Mouse (Mus musculus) Muller cell, postnatal 12 days (primary cell): Measurements from ENCODE around the gene Pgap1.

Experiments used
- DNase-seq: peaks from one replicate; pipeline ENCODE4 v3.0.0-alpha.2; 2015; ENCODE audit errors: inconsistent ontology term

The Pgap1 gene

GRCm38 (mm10) chr1:54523717-54524116, 33.8 kb downstream of the Pgap1 start:
- DNase-seq = no peak

- no peak for DNase-seq
Observed at GRCm38 (mm10) chr1:54520062-54520577, 37.4 kb downstream of the Pgap1 start.

- no peak for DNase-seq
Observed at GRCm38 (mm10) chr1:54513836-54514235, 43.6 kb downstream of the Pgap1 start.

- DNase-seq = no peak
Observed at GRCm38 (mm10) chr1:54498496-54498895, 59.0 kb downstream of the Pgap1 start.

- DNase-seq = no peak
Observed at GRCm38 (mm10) chr1:54496254-54496653, 61.2 kb downstream of the Pgap1 start.

- DNase-seq = no peak
Observed at GRCm38 (mm10) chr1:54493496-54493895, 64.0 kb downstream of the Pgap1 start.

GRCm38 (mm10) chr1:54492435-54492841, 65.0 kb downstream of the Pgap1 start:
- no peak for DNase-seq

GRCm38 (mm10) chr1:54484744-54485420, 72.6 kb downstream of the Pgap1 start:
- DNase-seq = no peak

- no peak for DNase-seq
Observed at GRCm38 (mm10) chr1:54480491-54480890, 77.0 kb downstream of the Pgap1 start.

GRCm38 (mm10) chr1:54468662-54469061, 88.8 kb downstream of the Pgap1 start:
- no peak for DNase-seq

- DNase-seq = no peak
Observed at GRCm38 (mm10) chr1:54467366-54467765, 90.1 kb downstream of the Pgap1 start.

GRCm38 (mm10) chr1:54452116-54452515, 105.4 kb downstream of the Pgap1 start:
- DNase-seq = no peak

GRCm38 (mm10) chr1:54448833-54449232, 108.7 kb downstream of the Pgap1 start:
- DNase-seq = no peak

- DNase-seq = no peak
Observed at GRCm38 (mm10) chr1:54443641-54444040, 113.8 kb downstream of the Pgap1 start.

- no peak for DNase-seq
Observed at GRCm38 (mm10) chr1:54439080-54439476, 118.4 kb downstream of the Pgap1 start.

GRCm38 (mm10) chr1:54438340-54439079, 119.0 kb downstream of the Pgap1 start, which contains the start of gene Gtf3c3:
Gtf3c3 (minus strand) TSS chr1:54438971.
- peak; percentile 90 for DNase-seq
